Mouse (Mus musculus) bone marrow, adult 2 months (tissue): ENCODE results near the gene Tenm3.

Experiments used
- CTCF ChIP-seq: fragments of 200-500 bp; IDR thresholded peaks from 2 replicates; pipeline ENCODE4 v1.5.1; 2011; ENCODE audit warnings: low read length, control low read depth; ENCODE audit not compliant: control insufficient read depth, insufficient read depth
- POLR2A ChIP-seq: fragments of 200-500 bp; IDR thresholded peaks from 2 replicates; pipeline ENCODE4 v1.6.1; 2011; ENCODE audit warnings: low read depth, mild to moderate bottlenecking, control low read depth, low read length, borderline replicate concordance; ENCODE audit not compliant: control insufficient read depth

DNA sequence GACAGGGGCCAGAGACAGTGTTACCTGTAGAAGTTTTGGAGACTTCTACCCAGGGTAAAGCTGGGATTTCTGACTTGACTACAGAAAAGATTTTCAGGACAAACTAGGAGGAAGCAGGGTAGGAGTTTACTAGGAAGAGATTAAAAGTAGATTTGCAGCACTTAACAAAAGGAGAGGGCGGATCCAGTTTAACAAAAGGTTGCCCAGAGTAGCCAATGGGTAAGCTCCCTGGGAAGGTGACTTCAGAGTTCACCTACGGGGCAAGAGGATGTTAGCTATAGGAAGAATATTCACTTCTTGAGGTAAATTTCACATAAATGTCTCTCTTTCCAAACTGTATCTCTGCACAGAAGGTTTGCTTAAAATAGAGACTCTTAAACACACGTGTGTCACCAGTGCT lies 641.1 kb downstream of the Tenm3 start:
- TF ChIP-seq POLR2A (no peak), CTCF (no peak)
